9 mouse cellular contexts compared by ENCODE assay signal in genomic region chr3:107159859-107160324, GRCm38 (mm10). TPM values are rescaled to one million over a fixed set of nuclear protein-coding genes. Genes with fewer than 3 reads are reported as not detected.
DNase-seq lines count a peak whose midpoint lies in the region; ATAC-seq and TF ChIP-seq lines count a peak whose summit lies in the region.
"Had no signal": no experiment of that assay in that cellular context is flagged by ENCODE, and none has a peak within 500 bp of the region (broad histone marks: within the 10 kb centered on the region; RNA-seq: fewer than 3 reads in every experiment).

No protein-coding gene starts in this region.

- no peak overlapping the region for H3K27ac ChIP-seq in kidney, postnatal 0 days

- no peaks in the 10 kb centered on the region for H3K36me3 ChIP-seq in kidney, postnatal 0 days (ENCODE audit: insufficient read depth, low read length)
- H3K36me3 ChIP-seq in splenic B cell, adult 2 months (ENCODE audit: control insufficient read depth, insufficient read depth, low read length, poor library complexity, severe bottlenecking) = no peaks in the 10 kb centered on the region

- peak; percentile 68; the same call in 1 of the 2 replicates for ATAC-seq in kidney, postnatal 0 days (replicated peaks; ENCODE audit: low FRiP score, low read depth)

- peak overlapping the region; percentile 45 for H3K4me2 ChIP-seq in kidney, postnatal 0 days (ENCODE audit: low read length)

- no peak overlapping the region for H3K4me3 ChIP-seq in kidney, postnatal 0 days (replicated peaks; ENCODE audit: low read depth, low read length)
- H3K4me3 ChIP-seq: megakaryocyte, embryonic 14.5 days had no signal

- WGBS in kidney, postnatal 0 days = 2% methylated on average over 17 of the region's 17 CpGs

- no peaks in the 10 kb centered on the region for H3K27me3 ChIP-seq in kidney, postnatal 0 days (ENCODE audit: insufficient read depth, low read length)
- H3K27me3 ChIP-seq in splenic B cell, adult 2 months (ENCODE audit: control insufficient read depth, insufficient read depth, low read length, poor library complexity, severe bottlenecking) = no peaks in the 10 kb centered on the region

- TF ChIP-seq CTCF in kidney, postnatal 0 days (IDR thresholded peaks at IDR 0.05; ENCODE audit: low read depth) = peak; percentile 59

- H3K4me1 ChIP-seq in kidney, postnatal 0 days (replicated peaks; ENCODE audit: insufficient read depth, low read length) = 0 out of 2 replicates have a peak, but pooled peaks cover 4% of the 10 kb centered on the region
- H3K4me1 ChIP-seq: megakaryocyte, embryonic 14.5 days had no signal

- H3K9ac ChIP-seq in kidney, postnatal 0 days (ENCODE audit: low read depth, low read length) = no peak overlapping the region

- intact Hi-C loops in gastrocnemius, postnatal 14 days (cut with DNase I; ENCODE audit: low total_unique reads) = no loop called here

- H3K9me3 ChIP-seq in kidney, postnatal 0 days (replicated peaks; ENCODE audit: low read length) = no peaks in the 10 kb centered on the region
- H3K9me3 ChIP-seq: megakaryocyte, embryonic 14.5 days had no signal

- DNase-seq in ovary, postnatal 36 days (ENCODE audit: low spot score) = peak; percentile 22
- DNase-seq in ovary, postnatal 10 days (ENCODE audit: low spot score) = no peak
- DNase-seq in embryo, embryonic 10 days (ENCODE audit: low spot score) = peak; percentile 73
- DNase-seq in gastrocnemius, postnatal 14 days = peak; percentile 32
- peak; percentile 48 for DNase-seq in kidney, postnatal 0 days (ENCODE audit: low spot score)
- peak; percentile 1 for DNase-seq in lung, postnatal 36 days
- DNase-seq in splenic B cell, adult 2 months (ENCODE audit: low read depth, low spot score) = peak; percentile 3
- no peak for DNase-seq in urinary bladder, adult 18-20 months (ENCODE audit: low spot score in 2 of 2)

RNA-seq across cellular contexts. Expression of gene Kcna10, which starts 23.0 kb away (rescaled TPM):
- total RNA-seq in gastrocnemius, postnatal 14 days (2021) = under 1 TPM in 1 of 2 experiments, not detected in 1; 0.10 TPM
- polyA plus RNA-seq in kidney, postnatal 0 days (2015; fragmentation: Nextera tagmentation; extraction: Ambion mirVana) = not detected in 2 replicates

RNA-seq across cellular contexts. Expression of gene Kcna2, which starts 58.9 kb away (rescaled TPM):
- 1 to 10 TPM; 2.2 to 3.3 TPM for total RNA-seq in gastrocnemius, postnatal 14 days (2021)
- polyA plus RNA-seq in kidney, postnatal 0 days (2015; fragmentation: Nextera tagmentation; extraction: Ambion mirVana) = 0.03 and 0.06 TPM in 2 replicates

Comparison
In these comparisons a context has a peak if more than half of its experiments do, and no peak if none do; other contexts are left out.
1. DNase-seq: peak in ovary, postnatal 36 days (single experiment), embryo, embryonic 10 days (single experiment), gastrocnemius, postnatal 14 days (single experiment), kidney, postnatal 0 days (single experiment), lung, postnatal 36 days (single experiment) and splenic B cell, adult 2 months (single experiment); none in ovary, postnatal 10 days (single experiment) and urinary bladder, adult 18-20 months (0 of 2).